Mouse (Mus musculus): ENCODE results near the gene Dner.
"Not testable (repeated sequence)": the region's sequence is repeated elsewhere in the genome, so short reads cannot be mapped to it uniquely, and the experiment has no call there.

Gene Dner

DNA sequence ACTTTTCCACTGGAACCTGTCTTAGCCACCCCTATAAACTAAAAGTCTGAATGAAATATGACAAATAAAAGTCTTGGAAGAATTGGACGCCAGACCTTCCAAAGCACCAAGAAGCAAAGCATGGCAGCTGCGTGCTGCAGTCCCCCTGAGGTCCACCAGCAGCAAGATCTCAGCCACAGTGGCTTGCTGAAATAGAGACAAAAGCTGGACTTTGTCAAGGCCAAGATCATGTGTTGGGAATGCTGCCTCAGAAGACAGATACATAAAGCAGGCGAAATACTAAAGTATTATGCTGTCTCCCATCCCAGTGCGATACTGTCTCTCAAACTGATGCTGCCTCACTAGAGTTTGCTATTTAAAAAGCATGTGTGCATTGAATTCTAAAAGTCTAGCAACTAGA lies 296.9 kb downstream of the Dner start:
- no peak for DNase-seq (ENCODE audit: low spot score in 2 of 2)

DNA sequence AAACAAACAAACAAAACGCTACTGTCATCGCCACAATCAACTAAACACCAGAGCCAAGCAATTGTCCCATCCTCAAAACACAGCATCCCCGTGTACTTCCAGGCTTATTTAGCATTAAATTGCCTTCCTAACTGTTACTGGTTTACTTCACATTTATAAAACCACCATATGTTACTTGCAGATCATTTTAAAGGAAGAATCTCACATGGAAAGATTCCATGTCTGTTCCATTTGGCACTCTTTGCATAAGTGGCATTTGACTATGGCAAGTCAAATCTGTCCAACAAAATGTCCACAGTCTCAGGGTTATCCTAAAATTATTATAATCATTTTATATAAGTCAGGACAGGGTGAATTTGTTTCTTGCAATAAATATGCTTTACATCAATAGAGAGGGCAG lies 299.2 kb downstream of the Dner start:
- no peak for DNase-seq (ENCODE audit: low spot score in 2 of 2)

DNA sequence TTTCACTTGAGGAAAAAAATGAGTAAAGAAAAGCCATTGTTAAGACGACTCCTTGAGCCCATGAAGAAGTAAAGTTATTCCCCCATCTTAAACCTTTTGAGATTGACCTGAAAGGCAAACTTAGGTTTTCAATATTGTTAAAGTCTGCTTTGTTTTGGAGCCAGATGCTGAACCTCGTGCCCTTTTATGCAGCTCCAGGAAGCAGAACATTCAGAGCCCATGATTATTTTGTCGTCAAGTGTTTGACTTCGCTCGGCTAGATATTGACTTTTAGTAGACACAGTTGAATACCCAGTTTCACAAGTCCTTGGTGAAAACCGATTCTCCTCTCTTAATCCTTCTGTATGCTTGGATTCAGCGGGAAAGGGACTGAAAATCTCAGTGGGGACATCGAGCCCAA lies 300.1 kb downstream of the Dner start:
- no peak for DNase-seq (ENCODE audit: low spot score in 2 of 2)

DNA sequence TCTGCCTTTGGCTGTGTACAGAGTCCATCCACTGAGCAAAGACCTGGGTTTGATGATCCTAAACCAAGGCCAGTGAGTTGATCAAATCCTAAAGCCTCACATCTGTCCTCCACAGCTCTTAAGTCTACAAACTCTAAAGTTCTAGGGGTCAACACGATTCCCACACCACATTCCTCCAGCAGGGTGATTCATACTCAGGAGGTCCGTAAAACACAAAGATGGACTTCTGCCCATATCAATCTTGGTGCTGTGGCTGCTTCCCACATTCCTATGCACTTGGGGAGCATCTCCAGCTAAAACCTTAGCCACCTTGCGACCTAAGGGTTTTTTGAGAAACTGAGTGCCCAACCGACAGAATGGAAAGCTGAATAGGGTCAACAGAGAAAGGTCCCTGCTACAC lies 305.1 kb downstream of the Dner start:
- DNase-seq (ENCODE audit: low spot score in 2 of 2): no peak

DNA sequence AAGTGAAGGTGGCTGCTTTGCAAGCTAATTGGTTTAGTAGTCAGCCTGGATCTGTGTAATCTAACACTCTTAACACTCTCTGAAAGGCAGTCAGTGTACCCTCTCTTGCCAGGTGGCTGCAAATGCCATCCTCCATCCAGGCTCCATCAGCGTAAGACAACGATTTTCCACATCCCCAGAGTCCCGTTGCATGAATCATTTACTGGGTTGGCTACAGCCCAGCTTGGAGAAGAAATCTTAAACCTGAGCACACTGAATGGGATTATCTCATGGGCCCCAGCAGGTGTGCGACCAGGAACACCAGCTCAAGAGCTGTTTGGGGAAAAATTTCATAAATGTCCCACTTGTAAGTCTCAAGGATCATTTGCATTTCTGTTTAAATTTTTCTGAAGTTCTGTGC lies 308.4 kb downstream of the Dner start:
- DNase-seq (ENCODE audit: low spot score in 2 of 2): no peak

DNA sequence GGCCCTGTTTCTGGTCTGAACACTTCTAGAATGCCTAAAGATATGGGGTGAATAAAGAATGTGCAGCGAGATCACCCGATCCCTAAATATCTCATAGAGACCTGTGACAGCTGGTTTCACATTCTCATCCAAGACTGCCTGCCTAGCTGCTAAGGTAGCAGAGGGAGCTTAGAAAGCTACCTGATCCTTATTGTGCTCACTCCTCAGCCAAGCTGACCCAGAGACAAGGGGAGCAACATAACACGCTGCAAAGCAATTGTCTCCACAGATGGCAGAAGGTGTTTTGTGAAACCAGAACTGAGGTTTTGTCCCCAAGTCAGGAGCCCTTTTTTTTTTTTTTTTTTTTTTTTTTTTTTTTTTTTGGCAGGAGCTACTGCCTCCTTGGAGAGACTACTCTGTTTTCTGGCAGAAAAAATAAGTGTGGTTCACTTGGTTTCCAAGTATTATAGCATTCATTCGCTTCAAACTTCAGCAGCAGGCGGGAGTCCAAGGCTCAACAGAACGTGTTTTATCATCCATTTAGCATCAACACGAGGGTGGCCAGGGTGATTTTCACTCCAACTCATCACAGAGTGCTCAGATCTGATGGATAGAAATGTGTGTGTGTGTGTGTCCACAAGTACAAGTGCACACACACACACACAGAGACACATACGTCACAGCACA lies 309.4 kb downstream of the Dner start:
- no peak for DNase-seq (ENCODE audit: low spot score in 2 of 2)

DNA sequence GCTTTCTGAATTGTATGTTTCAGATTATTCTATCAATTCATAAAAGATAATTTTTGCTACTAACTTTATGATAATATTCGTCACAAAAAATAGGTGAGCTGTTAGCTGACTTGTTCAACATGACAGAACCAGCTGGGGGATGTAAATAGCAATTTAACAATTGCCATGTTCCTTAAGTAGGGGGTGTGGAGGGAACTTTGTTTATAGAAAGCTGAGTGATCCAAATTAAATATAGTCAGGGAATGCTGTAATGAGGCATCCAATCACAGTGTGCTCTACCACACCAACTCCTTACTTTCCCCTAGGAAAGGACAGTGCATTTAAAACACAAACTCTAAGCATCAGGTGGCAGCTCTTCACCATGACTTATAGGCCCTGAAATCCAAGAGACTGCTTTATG lies 313.3 kb downstream of the Dner start:
- no peak for DNase-seq (ENCODE audit: low spot score in 2 of 2)

DNA sequence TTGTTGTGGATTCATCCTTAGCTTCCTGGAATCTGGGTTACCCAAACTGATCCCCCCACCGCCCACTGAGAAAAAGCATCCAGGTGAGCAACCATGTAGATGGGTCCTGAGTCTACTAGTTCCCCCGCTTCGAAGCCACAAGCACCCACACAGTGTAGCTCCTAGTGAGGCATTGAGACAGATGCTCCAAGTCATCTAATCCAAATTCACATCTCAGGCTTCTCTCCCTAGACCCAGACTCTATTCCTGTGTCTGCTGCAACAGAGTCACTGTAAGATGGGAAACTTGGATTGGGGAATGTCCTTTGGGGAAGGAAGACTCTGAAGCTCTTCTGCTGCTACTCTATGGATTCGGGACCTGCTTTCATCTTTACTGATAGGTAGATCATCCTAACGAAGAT lies 314.0 kb downstream of the Dner start:
- no peak for DNase-seq (ENCODE audit: low spot score in 2 of 2)

DNA sequence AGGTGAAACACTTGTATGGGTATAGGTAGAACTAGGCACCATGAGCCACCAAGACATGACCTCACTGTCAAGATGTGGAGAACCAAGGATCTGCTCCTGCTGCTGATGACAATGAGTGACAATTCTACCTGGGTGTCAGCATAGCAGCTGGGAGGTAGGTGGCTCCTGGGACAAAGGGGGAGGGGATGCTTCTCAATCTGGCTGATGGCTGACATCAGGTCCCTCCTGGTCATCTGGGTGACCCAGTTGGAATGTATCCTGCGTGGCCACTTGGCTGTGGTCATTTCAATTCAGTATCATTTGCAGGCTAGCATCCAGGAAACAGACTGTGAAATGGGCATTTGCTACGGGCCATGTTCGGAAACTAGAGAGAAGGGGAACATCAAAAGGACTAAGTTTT lies 315.1 kb downstream of the Dner start:
- DNase-seq (ENCODE audit: low spot score in 2 of 2): peak in 1 of 2 experiments; percentile 32

DNA sequence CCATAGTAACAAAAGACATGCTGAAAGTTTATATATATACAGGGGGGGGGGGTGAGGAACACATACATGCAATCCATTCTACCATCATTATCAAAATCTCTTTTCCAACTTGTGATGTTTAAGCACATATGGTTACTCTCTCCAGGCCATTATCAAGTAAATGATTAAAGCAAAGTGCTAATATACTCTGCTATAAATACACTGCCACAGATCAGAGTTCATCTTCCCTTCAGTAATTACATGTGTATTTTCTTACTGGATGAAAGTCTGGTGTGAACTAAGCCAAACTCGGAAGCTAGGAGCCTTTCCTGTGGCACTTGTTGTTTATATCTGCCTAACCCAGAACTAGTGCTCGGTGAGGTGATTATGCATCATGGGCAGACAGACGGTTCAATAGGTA lies 328.3 kb downstream of the Dner start:
- DNase-seq (ENCODE audit: low spot score in 2 of 2): no peak

DNA sequence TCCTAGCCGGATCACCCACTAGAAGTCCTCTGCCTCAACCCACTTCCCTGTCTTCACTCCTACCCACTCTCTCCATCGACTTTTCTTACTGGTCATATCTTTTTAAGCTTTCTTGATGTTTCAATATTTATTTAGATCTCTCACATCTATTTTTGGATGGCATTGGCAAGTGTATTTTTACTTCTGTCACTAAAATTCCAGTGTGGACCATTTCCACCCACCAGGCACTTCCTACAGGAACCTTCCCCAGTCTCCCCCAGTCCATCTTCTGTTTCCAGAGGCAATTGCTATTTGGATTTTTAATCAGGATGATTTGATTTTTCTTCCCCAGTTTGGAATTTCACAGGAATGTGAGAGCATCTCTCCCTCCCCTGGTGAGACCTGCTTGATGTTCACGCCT lies 329.5 kb downstream of the Dner start:
- DNase-seq (ENCODE audit: low spot score in 2 of 2): peak in 1 of 2 experiments; percentile 26

DNA sequence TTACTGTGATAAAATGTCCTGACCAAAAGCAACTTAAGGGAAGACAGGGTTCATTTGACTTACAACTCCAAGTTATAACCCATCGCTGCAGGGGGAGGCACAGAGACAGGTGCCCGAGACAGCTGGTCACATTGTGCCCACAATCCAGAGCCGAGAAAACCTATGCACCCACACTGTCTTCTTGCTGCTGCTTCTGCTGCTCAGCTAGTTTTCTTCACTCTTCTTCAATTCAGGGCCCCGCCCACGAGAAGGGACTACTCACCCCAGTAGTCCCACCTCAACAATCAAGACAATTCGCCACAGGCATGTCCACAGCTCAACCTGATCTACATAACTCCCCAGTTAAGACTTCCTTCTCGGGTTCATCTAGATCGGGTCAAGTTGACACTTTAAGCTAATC lies 332.1 kb downstream of the Dner start, which contains the start of gene Pid1:
TSS of gene Pid1 (minus strand) at position 214 of the 400 bp plus-strand sequence.
- DNase-seq (ENCODE audit: low spot score in 2 of 2): no peak

DNA sequence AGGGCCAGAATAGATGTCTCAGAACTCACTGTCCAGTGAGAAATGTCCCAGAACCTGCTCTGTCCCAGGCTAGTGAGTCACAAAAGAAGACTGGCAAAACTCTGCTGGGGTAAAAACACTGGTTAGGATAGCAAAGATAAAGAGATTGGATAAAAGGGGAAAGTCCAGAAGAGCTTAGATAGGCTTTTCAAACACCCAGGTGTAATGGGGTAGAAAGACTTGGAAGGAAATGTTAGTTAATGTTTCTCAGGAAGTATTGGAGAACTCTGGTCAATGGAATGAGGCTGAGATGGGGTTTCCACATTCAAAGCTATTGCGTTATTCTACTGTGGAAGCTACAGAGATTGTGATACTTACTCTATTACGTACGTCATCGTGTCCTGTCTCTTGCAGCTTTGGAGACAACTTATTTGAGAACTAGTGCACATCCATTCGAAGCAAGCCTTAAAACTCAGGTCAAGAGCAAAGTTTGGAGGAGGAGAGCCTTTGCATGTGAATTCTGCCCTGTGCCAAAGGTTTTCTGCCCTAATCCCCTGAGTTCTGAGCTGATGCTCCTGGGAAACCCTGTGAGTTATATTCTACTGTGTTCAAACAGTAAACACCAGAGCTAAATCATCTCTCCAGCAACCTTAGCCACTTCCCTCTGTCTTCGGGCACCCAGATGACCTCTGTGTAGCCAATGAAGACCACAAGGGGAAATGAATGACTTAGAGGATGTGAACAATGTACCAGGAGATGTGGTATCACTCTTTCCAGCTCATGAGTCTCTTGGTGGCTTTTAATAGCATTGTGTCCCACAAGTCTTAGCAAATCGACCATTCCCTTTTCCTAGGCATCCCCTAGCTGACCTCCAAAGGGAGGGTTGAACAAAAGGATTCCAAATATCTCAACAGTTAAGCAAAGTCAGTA lies 333.1 kb downstream of the Dner start:
- no peak for DNase-seq (ENCODE audit: low spot score in 2 of 2)

DNA sequence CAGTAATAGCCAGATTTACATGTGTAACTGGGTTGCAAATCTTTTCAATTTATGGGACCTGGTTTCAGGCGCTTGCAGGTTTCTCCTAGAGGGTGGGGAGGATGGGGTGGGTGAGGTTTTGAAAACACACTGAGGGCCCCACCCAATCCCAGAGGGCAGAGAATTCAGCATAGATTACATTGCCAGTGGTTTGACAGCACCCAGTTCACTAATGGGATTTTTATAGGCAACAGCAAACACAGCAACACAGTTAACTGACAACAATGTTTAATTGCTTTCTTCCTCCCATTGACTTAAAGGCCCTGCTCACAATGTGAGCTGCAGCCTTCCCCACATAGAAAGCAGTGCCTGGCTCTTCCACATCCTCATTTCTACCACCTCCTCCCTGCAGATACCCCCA lies 333.8 kb downstream of the Dner start:
- DNase-seq (ENCODE audit: low spot score in 2 of 2): no peak

DNA sequence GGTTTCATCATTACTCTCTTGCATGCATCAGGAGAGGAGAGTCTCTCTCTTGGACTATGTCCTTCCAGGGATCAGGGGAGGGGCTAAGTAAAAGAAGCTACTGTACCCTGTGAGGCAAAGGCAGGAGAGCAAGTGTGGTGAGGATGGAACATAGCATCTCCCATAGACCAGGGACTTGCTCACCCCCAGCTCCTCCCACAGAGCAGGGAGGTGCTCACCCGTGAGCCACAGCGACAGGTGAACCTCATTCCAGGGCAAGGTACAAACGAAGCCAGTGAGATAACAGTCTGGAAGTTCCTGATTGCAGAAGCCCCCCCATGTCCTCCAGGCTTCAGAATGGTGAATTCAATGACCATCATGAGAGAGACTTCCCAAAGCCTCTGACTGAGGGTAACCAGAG lies 334.6 kb downstream of the Dner start:
- no peak for DNase-seq (ENCODE audit: low spot score in 2 of 2)

DNA sequence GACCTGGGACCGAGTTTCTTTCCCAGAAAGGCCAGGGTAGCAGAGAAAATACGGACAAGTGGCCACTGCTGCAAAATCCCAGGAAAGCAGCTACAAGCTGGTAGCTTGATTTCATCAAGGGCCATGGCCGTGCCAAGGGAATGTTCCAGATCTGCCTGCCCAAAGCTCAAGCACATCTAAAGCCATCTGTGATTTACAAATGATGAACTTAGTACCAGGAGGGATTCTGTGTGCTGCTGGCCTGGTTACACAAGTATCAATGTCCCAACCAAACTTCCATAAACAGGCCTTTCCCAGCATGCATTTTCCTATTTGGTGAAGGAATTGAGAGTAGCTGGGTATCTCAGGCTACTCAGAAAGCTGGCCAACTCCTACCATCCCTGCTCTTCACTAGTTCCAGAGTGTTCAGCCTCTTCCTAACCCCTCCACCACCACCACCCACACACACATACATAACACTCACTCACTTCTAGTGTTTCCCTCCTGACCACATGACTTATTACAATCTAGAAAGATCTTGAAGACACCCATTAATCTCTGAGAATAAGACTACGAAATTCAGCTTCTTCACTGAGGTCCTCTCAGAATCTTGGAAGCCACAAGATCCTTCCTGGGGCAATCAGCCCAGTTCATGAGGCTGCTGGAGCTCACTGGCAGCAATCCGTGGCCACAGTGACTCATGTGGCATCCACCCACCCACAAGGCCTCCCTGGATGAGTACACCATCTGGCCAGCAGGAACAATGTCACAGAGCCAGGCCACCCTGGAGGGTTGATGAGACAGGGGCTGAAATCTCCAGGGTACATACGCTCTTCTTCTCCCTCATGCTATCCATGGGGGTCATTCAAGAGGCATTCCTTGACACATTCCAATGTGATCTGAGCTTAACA lies 336.2 kb downstream of the Dner start:
- no peak for DNase-seq (ENCODE audit: low spot score in 2 of 2)

DNA sequence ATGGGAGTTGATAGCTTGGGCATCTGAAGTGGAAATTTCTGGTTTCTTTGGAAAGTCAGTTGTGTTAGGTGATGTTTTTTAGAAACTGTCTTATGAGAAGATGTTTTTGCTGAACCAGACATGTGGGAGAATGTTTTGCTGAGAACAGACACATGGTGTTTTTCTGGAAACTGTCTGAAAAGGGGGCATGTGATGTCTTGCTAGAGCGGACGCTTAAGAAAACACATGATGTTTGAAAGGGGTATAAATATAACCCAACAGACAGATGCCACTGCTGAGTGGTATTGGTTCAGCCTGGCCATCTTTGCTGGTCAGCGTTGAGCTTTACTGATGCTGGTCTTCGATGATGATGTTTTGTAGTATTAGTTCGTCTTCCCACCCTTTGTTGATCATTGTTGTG lies 338.8 kb downstream of the Dner start:
- no peak for DNase-seq (ENCODE audit: low spot score in 2 of 2)

DNA sequence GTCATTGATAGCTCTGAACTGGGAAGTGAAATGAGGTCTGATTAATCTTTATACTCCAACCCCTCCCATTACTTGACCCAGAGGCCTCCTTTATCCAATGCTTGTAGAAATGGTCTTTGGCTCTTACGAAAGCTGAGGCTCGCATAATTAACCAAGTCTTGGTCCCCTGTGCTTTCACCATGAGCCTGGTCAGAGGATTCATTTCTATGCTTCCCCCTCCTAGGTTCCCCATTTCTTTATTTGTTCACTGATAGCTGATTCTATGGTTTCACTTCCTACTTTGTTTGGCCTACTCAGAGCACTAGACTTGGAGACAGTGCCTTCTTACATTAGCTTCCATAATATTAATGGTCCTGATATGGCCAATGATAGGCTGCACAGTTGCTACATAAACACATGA lies 345.8 kb downstream of the Dner start:
- no peak for DNase-seq (ENCODE audit: low spot score in 2 of 2)

DNA sequence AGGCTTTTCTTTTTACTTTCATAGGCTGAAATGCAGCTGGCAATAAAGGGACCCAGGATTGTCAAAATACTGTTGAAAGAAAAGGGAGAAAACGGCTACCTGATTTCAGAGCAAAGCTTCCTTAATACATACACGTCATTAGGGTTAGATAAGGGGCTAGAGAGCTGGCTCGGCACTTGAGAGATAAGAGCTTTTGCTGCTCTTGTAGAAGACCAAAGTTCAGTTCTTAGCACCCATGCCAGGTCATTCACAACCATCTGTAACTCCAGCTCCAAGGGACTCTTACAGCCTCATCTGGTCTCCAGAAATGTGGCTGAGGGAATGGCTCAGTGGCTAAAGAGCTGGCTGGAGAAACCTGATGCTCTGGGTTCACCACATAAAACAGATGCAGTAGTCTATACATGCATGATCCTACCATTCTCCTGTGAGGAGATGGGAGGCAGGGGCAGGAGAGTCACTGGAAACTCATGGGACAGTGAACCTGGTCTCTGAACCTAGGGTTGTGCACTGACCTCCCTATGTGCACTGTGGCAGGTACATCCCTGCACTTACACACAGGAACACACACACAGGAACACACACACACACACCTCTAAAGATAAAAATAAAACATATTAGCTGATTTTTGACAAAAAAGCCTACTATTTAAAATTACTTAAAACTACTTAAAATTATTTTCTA lies 348.1 kb downstream of the Dner start:
- DNase-seq (ENCODE audit: low spot score in 2 of 2): no peak

DNA sequence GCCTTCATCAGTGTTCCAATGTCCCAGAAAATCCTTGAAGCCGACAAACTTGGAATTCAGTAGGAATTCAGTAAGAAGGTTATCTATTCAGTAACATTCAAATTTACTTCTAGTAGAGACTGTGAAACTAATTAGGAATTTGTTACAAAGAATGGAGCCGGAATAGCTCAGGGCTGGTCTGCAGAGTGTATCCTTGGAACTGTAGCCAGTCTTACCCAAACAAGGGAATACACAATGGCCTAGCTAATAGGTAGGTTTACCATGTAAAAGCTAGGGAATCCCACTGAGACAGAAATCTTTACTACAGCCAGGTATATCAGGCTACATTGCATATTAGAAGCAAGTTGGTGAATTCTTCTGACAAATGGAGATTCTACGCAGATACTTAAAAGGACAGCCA lies 363.2 kb downstream of the Dner start:
- DNase-seq (ENCODE audit: low spot score in 2 of 2): not testable (repeated sequence)

DNA sequence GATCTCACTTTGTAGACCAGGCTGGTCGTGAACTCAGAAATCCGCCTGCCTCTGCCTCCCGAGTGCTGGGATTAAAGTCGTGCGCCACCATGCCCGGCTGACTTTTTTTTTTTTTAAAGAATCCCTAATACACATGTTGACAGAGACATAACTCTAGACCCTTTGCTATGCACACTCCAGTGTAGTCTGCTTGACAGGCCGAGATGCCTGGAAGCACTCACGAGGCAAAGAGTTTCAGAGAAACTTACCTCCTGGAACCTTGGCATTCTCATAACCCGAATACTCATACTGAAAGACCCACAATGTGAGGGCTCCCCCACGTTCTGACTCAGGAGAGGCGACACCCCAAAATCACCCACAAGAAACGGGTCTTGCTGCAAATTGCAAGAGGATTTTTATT lies 364.2 kb downstream of the Dner start:
- DNase-seq (ENCODE audit: low spot score in 2 of 2): not testable (repeated sequence)

DNA sequence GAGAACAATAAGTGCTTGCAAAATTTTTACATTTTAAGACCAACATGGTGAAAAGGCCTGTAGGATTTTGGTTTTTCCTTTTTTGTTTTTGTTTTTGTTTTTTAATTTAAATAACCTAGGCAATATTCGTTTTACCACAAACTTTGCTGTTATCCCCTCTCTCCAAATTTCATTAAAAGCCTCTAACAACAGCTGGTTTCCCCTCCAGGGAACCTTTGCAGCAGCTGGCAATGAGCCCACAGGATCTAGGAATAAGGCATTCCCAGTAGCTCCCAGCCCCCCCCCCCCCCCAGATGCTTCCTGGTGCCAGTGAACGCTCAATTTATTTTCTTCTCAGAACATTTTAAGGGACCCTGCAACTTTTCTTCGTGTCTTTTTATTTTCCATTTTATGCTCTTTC lies 370.7 kb downstream of the Dner start:
- no peak for DNase-seq (ENCODE audit: low spot score in 2 of 2)

All from spleen, postnatal 4 days (tissue).